Mouse (Mus musculus): ENCODE measurements around the gene Casp7.
"Not testable (repeated sequence)": the region's sequence is repeated elsewhere in the genome, so short reads cannot be mapped to it uniquely, and the experiment has no call there.

Gene Casp7

GRCm38 (mm10) chr19:56396669-56397621 is at the start of gene Casp7:
Gene Casp7, plus strand, starts transcription at chr19:56397129.
- in situ Hi-C loops (cut with MboI, MseI): no loop called here

GRCm38 (mm10) chr19:56349295-56349694 is 47.6 kb upstream of the Casp7 start:
- in situ Hi-C loops (cut with MboI, MseI): no loop called here

GRCm38 (mm10) chr19:56353689-56354088 is 43.2 kb upstream of the Casp7 start:
- in situ Hi-C loops (cut with MboI, MseI): no loop called here

- in situ Hi-C loops (cut with MboI, MseI): no loop called here
These were observed 41.7 kb upstream of the Casp7 start for GRCm38 (mm10) chr19:56355201-56355600.

- in situ Hi-C loops (cut with MboI, MseI): no loop called here
These were observed 40.2 kb upstream of the Casp7 start for GRCm38 (mm10) chr19:56356480-56357373.

- in situ Hi-C loops (cut with MboI, MseI): not testable (repeated sequence)
These were observed 39.6 kb upstream of the Casp7 start for GRCm38 (mm10) chr19:56357374-56357708.

- in situ Hi-C loops (cut with MboI, MseI): no loop called here
These were observed 38.0 kb upstream of the Casp7 start for GRCm38 (mm10) chr19:56358890-56359289.

GRCm38 (mm10) chr19:56363721-56364460 is 33.0 kb upstream of the Casp7 start:
- in situ Hi-C loops (cut with MboI, MseI): loop anchor here (10.0 kb wide), 1 partner anchor 411 kb away; no protein-coding TSS in a partner anchor

GRCm38 (mm10) chr19:56364563-56364962 is 32.4 kb upstream of the Casp7 start:
- in situ Hi-C loops (cut with MboI, MseI): loop anchor here (10.0 kb wide), 1 partner anchor 410 kb away; no protein-coding TSS in a partner anchor

GRCm38 (mm10) chr19:56366168-56366567 is 30.8 kb upstream of the Casp7 start:
- in situ Hi-C loops (cut with MboI, MseI): loop anchor here (10.0 kb wide), 1 partner anchor 409 kb away; no protein-coding TSS in a partner anchor

GRCm38 (mm10) chr19:56366625-56367024 is 30.3 kb upstream of the Casp7 start:
- in situ Hi-C loops (cut with MboI, MseI): loop anchor here (10.0 kb wide), 1 partner anchor 408 kb away; no protein-coding TSS in a partner anchor

- in situ Hi-C loops (cut with MboI, MseI): loop anchor here (10.0 kb wide), 1 partner anchor 407 kb away; no protein-coding TSS in a partner anchor
These were observed 29.2 kb upstream of the Casp7 start for GRCm38 (mm10) chr19:56367778-56368177.

- in situ Hi-C loops (cut with MboI, MseI): loop anchor here (10.0 kb wide), 1 partner anchor 406 kb away; no protein-coding TSS in a partner anchor
These were observed 28.0 kb upstream of the Casp7 start for GRCm38 (mm10) chr19:56368912-56369311.

GRCm38 (mm10) chr19:56370389-56371150 is 26.4 kb upstream of the Casp7 start:
- in situ Hi-C loops (cut with MboI, MseI): no loop called here

GRCm38 (mm10) chr19:56372226-56372625 is 24.7 kb upstream of the Casp7 start:
- in situ Hi-C loops (cut with MboI, MseI): no loop called here

GRCm38 (mm10) chr19:56373246-56373645 is 23.7 kb upstream of the Casp7 start:
- in situ Hi-C loops (cut with MboI, MseI): no loop called here

GRCm38 (mm10) chr19:56374011-56374410 is 22.9 kb upstream of the Casp7 start:
- in situ Hi-C loops (cut with MboI, MseI): no loop called here

GRCm38 (mm10) chr19:56378007-56378406 is 18.9 kb upstream of the Casp7 start:
- in situ Hi-C loops (cut with MboI, MseI): no loop called here

- in situ Hi-C loops (cut with MboI, MseI): no loop called here
These were observed 18.3 kb upstream of the Casp7 start for GRCm38 (mm10) chr19:56378554-56379172.

GRCm38 (mm10) chr19:56380341-56380740 is 16.6 kb upstream of the Casp7 start:
- in situ Hi-C loops (cut with MboI, MseI): no loop called here
